Mouse (Mus musculus) spleen, adult 2 months (tissue): Measurements from ENCODE around the gene Mybpc1.

Experiments
- CTCF ChIP-seq: fragments of 200-500 bp; IDR thresholded peaks from 2 replicates; pipeline ENCODE4 v1.5.1; 2011; ENCODE audit warnings: mild to moderate bottlenecking, inconsistent platforms; ENCODE audit not compliant: insufficient read depth, insufficient read length, insufficient replicate concordance; ENCODE audit errors: extremely low read depth
- POLR2A ChIP-seq: fragments of 200-500 bp; IDR thresholded peaks from 2 replicates; pipeline ENCODE4 v1.6.1; 2011; ENCODE audit warnings: low read depth, low read length, inconsistent platforms

- TF ChIP-seq CTCF: no peak
- TF ChIP-seq POLR2A: no peak
Observed at GRCm38 (mm10) chr10:88523212-88523611, 81.7 kb downstream of the Mybpc1 start.
